Mouse (Mus musculus) small intestine, adult 2 months (tissue): Measurements from ENCODE around the gene Rgma. TPM values are rescaled to one million over a fixed set of nuclear protein-coding genes. Genes with fewer than 3 reads are reported as not detected.

Experiments
- H3K27ac ChIP-seq: fragments of 200-500 bp; 2 replicates; pipeline ENCODE4 v1.5.1; 2012; ENCODE audit warnings: low read depth, low read length, control low read depth, inconsistent platforms; ENCODE audit not compliant: insufficient read depth
- H3K27me3 ChIP-seq: fragments of 200-500 bp; 2 replicates; pipeline ENCODE4 v1.6.1; 2012; ENCODE audit warnings: mild to moderate bottlenecking, moderate library complexity, low read length, inconsistent platforms; ENCODE audit not compliant: control insufficient read depth, insufficient read depth
- H3K36me3 ChIP-seq: fragments of 200-500 bp; 2 replicates; pipeline ENCODE4 v1.6.1; 2012; ENCODE audit warnings: mild to moderate bottlenecking, low read length, control low read depth, inconsistent platforms; ENCODE audit not compliant: control insufficient read depth, insufficient read depth
- H3K4me1 ChIP-seq: fragments of 200-500 bp; 2 replicates; pipeline ENCODE4 v1.6.1; 2012; ENCODE audit warnings: low read length, inconsistent platforms, mixed read lengths; ENCODE audit not compliant: control insufficient read depth, insufficient read depth, insufficient read length
- H3K4me3 ChIP-seq: fragments of 200-500 bp; 2 replicates; pipeline ENCODE4 v1.5.1; 2012; ENCODE audit warnings: low read depth, mild to moderate bottlenecking, control low read depth, inconsistent platforms, low read length, moderate library complexity
- CTCF ChIP-seq: fragments of 200-500 bp; IDR thresholded peaks from 2 replicates; pipeline ENCODE4 v1.5.1; 2012; ENCODE audit warnings: low read depth, mild to moderate bottlenecking, control low read depth, inconsistent platforms, low read length, moderate library complexity, mixed read lengths; ENCODE audit not compliant: insufficient replicate concordance, insufficient read length; ENCODE audit errors: extremely low read depth
- POLR2A ChIP-seq: fragments of 200-500 bp; IDR thresholded peaks from 2 replicates; pipeline ENCODE4 v1.6.1; 2012; ENCODE audit warnings: low read depth, mild to moderate bottlenecking, control low read depth, inconsistent platforms, low read length, moderate library complexity
- WGBS: fragments of 180-500 bp; shearing (Covaris S2); methylation state at CpG from one replicate; pipeline ENCODE4 v1.1.7; 2018; 5-methylcytosine and 5-hydroxymethylcytosine counted together
- polyA plus RNA-seq: library from polyadenylated mRNA; depleted of rRNA; stranded (reverse); fragments of >200 nt; gene quantifications from 2 replicates; pipeline ENCODE4 v1.2.3, GENCODE M21; 2012

Rgma gene
- polyA plus RNA-seq, 1 experiment = 11.1 TPM

DNA sequence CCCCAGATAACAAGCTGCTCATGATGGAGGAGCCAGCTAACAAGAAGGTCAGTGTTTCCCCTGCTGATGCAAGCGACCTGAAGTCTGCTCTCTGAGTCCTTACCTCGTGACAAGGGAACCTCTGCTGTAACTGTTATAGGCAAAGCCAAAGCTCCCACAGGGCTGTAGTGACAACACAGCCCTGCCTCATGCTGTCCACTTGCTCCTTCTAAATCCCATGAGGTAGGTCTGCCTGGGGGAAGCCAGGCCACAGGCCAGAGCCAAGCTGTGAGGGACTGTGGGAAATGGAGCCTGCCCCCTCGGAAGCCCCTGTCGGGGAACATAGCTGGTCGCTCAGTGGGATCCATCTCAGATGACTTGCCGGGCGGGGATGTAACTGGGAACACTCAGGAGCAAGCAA, 43.7 kb upstream of the Rgma start:
- Histone ChIP-seq H3K27ac (no peak overlapping the region), H3K27me3 (no peaks in the 10 kb centered on the region), H3K4me1 (no peaks in the 10 kb centered on the region), H3K4me3 (no peak overlapping the region), H3K36me3 (no peaks in the 10 kb centered on the region)
- WGBS = 76% methylated on average over 7 of the region's 7 CpGs
- TF ChIP-seq POLR2A (no peak), CTCF (no peak)

DNA sequence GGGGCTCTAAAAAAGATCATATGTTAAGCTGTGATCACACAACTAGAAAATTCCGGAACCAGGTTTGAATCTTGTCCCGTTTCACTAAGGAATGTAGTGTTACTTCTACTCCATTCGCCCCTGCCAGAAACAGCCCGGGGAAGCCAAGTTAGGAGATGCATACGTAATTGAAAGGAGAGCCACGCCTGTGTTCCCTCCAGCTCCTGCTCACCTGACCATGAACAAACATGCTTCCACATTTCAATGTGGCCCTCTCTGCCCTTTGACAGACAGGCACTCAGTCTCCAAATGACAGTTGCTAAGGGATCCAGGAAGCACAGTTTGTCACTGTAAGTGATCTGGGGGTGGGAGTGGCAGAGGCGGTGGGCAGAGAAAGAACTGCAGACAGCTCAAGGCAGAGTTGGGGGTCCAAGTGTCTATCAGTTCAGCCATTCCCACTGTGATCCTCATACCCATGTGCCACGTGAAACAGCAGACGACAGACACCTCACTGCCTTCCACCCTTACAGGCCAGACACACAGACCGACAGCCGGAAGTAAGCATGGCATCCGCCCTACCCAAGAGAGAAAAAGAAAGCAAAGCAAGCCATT, 41.8 kb upstream of the Rgma start:
- Histone ChIP-seq H3K27ac (no peak overlapping the region), H3K27me3 (no peaks in the 10 kb centered on the region), H3K4me3 (no peak overlapping the region), H3K36me3 (no peaks in the 10 kb centered on the region), H3K4me1 (no peaks in the 10 kb centered on the region)
- 61% methylated on average over 12 of the region's 12 CpGs for WGBS
- TF ChIP-seq CTCF (no peak), POLR2A (no peak)

DNA sequence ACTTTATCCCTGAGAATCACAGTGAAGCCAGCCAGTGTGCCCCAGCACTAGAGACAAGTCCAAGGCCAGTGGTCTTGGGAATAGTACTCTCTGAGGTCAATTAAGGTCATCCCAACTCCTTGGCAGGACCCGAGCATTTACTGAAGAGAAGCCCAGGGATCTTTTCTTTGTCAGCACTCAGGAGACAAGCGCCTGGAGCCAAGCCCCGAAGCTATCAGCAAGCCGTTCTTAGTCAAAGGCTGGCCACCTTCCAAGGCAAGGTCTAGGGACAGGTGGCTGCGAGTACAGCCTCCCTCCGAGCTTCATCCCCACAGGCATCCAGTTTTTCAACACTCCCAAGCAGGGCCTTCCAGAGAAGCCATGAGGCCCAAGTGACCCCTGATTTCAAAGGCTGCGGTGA, 40.4 kb upstream of the Rgma start:
- 38% methylated on average over 7 of the region's 7 CpGs for WGBS
- Histone ChIP-seq H3K27ac (no peak overlapping the region), H3K4me3 (no peak overlapping the region), H3K4me1 (no peaks in the 10 kb centered on the region), H3K36me3 (no peaks in the 10 kb centered on the region), H3K27me3 (no peaks in the 10 kb centered on the region)
- TF ChIP-seq CTCF (no peak), POLR2A (no peak)

GRCm38 (mm10) chr7:73336380-73336779, 38.9 kb upstream of the Rgma start:
- Histone ChIP-seq H3K4me1 (no peaks in the 10 kb centered on the region), H3K4me3 (no peak overlapping the region), H3K36me3 (no peaks in the 10 kb centered on the region), H3K27me3 (no peaks in the 10 kb centered on the region), H3K27ac (no peak overlapping the region)
- WGBS = 58% methylated on average over 7 of the region's 7 CpGs
- TF ChIP-seq CTCF (no peak), POLR2A (no peak)

DNA sequence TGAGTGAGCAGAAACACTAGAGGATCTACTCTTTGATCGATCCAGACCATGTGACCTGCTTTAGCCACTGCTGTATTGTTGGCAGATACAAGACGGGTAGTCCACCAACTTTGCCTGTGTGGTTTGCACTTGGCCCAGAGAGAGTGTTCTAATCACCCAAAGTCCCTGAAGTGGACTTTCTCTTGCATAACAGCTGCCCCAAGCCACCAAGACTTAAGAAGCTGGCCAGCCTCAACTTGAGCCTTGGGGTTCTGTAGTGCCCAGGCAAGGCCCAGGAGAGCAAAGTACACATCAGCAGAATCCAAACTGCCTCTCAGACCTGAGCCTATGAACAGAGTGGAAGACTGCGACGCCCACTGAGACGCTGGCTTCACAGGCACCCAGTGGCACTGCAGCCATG, 37.0 kb upstream of the Rgma start:
- no peaks in the 10 kb centered on the region for H3K27me3 ChIP-seq
- H3K27ac ChIP-seq = no peak overlapping the region
- 83% methylated on average over 5 of the region's 5 CpGs for WGBS

GRCm38 (mm10) chr7:73343852-73344251, 31.5 kb upstream of the Rgma start:
- H3K27ac ChIP-seq = no peak overlapping the region
- no peaks in the 10 kb centered on the region for H3K27me3 ChIP-seq
- no peaks in the 10 kb centered on the region for H3K36me3 ChIP-seq
- WGBS = 34% methylated on average over 3 of the region's 3 CpGs
- H3K4me1 ChIP-seq = no peaks in the 10 kb centered on the region
- H3K4me3 ChIP-seq = no peak overlapping the region
- TF ChIP-seq CTCF = no peak
- no peak for TF ChIP-seq POLR2A

More for the DNA sequence above, 37.0 kb upstream of the Rgma start:
- H3K4me1 ChIP-seq = no peaks in the 10 kb centered on the region
- H3K4me3 ChIP-seq = no peak overlapping the region
- H3K36me3 ChIP-seq = no peaks in the 10 kb centered on the region
- TF ChIP-seq CTCF = no peak
- no peak for TF ChIP-seq POLR2A

DNA sequence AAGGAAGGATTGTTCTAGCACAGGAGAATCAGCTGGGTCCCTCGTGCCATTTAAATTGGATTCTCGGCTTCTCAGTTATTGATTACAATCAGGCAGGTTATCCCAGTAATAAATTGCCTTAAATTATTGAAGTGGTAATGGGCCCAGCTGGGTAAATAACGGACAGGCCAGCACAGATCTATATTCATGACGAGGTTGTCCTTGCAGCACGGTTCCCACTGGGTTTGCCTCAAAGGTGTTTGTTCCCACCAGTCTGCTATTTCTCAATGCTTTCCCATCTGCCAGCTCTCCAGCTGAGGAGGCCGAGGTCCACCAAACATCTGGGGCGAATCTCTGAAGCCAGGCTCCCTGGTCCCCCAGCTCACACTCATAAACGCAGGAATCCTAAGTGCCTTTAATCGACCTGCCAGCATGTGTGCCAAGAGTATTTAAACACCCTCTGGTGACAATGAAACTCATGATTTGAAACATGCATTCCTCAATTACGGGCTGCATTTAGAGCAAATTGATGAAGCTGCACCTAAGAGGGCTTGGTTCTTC, 26.7 kb upstream of the Rgma start:
- WGBS = 25% methylated on average over 10 of the region's 10 CpGs
- no peak overlapping the region for H3K4me3 ChIP-seq
- no peaks in the 10 kb centered on the region for H3K27me3 ChIP-seq
- H3K4me1 ChIP-seq = no peaks in the 10 kb centered on the region
- H3K27ac ChIP-seq = no peak overlapping the region
- TF ChIP-seq CTCF (no peak), POLR2A (no peak)
- no peaks in the 10 kb centered on the region for H3K36me3 ChIP-seq

DNA sequence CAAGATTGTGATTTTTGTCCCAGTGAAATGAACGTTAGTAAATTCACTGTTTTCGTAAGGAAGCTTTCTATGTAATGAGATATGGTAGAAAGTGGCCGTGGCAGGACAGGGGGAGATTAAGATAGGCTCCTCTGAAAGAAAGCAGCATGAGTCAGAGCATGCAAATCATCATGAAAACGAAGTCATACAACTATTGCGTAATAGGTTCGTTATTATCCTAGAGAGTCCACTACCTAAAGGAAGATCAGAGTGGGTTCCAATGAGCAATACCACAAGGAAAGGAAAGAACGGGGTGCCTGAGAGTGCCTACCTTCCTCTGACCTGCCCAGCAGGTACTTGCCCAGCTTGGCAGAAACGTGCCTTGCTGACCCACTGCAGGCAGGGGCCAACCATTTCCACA, 26.2 kb upstream of the Rgma start:
- TF ChIP-seq CTCF (no peak), POLR2A (no peak)
- 44% methylated on average over 8 of the region's 8 CpGs for WGBS
- no peak overlapping the region for H3K4me3 ChIP-seq
- no peak overlapping the region for H3K27ac ChIP-seq
- no peaks in the 10 kb centered on the region for H3K27me3 ChIP-seq
- H3K4me1 ChIP-seq = no peaks in the 10 kb centered on the region
- H3K36me3 ChIP-seq = no peaks in the 10 kb centered on the region
